Mouse (Mus musculus): ENCODE measurements around the gene Exo5. TPM values are rescaled to one million over a fixed set of nuclear protein-coding genes. Genes with fewer than 3 reads are reported as not detected.

Gene Exo5
- polyA plus RNA-seq, 1 experiment from 2014 or later: 38.3 TPM

GRCm38 (mm10) chr4:120882002-120882625 is 42.7 kb downstream of the Exo5 start:
- Histone ChIP-seq H3K9ac (no peak overlapping the region; the same call in 1 of the 2 replicates), H3K27me3 (no peaks in the 10 kb centered on the region), H3K4me1 (peaks cover 46% of the 10 kb centered on the region), H3K27ac (0 out of 2 replicates have a peak overlapping the region, but pooled peaks have one; percentile 31), H3K9me3 (no peaks in the 10 kb centered on the region), H3K36me3 (replicated peaks) (no peaks in the 10 kb centered on the region), H3K4me3 (replicated peaks) (no peak overlapping the region), H3K4me2 (0 out of 2 replicates have a peak overlapping the region, but pooled peaks have one; percentile 5)
- 29% methylated on average over 5 of the region's 5 CpGs for WGBS
- peak; percentile 93 for ATAC-seq (ENCODE audit: low FRiP score)

- WGBS: 56% methylated on average over 6 of the region's 6 CpGs
- no peak overlapping the region for H3K4me2 ChIP-seq
- ATAC-seq (ENCODE audit: low FRiP score): no peak
- H3K9me3 ChIP-seq: no peaks in the 10 kb centered on the region
- peaks cover 42% of the 10 kb centered on the region for H3K4me1 ChIP-seq
- no peak overlapping the region for H3K27ac ChIP-seq
- no peak overlapping the region for H3K9ac ChIP-seq
- H3K27me3 ChIP-seq: no peaks in the 10 kb centered on the region
- no peaks in the 10 kb centered on the region for H3K36me3 ChIP-seq (replicated peaks)
- no peak overlapping the region for H3K4me3 ChIP-seq (replicated peaks)
These were observed 43.9 kb downstream of the Exo5 start for GRCm38 (mm10) chr4:120880731-120881432.

- Histone ChIP-seq H3K4me1 (peaks cover 33% of the 10 kb centered on the region), H3K27me3 (no peaks in the 10 kb centered on the region), H3K4me2 (no peak overlapping the region), H3K9me3 (no peaks in the 10 kb centered on the region), H3K27ac (no peak overlapping the region), H3K9ac (no peak overlapping the region), H3K36me3 (replicated peaks) (no peaks in the 10 kb centered on the region), H3K4me3 (replicated peaks) (no peak overlapping the region)
- ATAC-seq (ENCODE audit: low FRiP score): no peak
- 67% methylated on average over 4 of the region's 4 CpGs for WGBS
These were observed 45.4 kb downstream of the Exo5 start for GRCm38 (mm10) chr4:120879386-120879785.

- Histone ChIP-seq H3K9ac (no peak overlapping the region), H3K4me1 (peaks cover 33% of the 10 kb centered on the region), H3K4me2 (no peak overlapping the region), H3K27me3 (no peaks in the 10 kb centered on the region), H3K36me3 (replicated peaks) (no peaks in the 10 kb centered on the region), H3K9me3 (no peaks in the 10 kb centered on the region), H3K4me3 (replicated peaks) (no peak overlapping the region), H3K27ac (no peak overlapping the region)
- ATAC-seq (ENCODE audit: low FRiP score): no peak
- 69% methylated on average over 3 of the region's 3 CpGs for WGBS
These were observed 46.1 kb downstream of the Exo5 start for GRCm38 (mm10) chr4:120878728-120879127.

- ATAC-seq (ENCODE audit: low FRiP score): no peak
- Histone ChIP-seq H3K4me3 (replicated peaks) (no peak overlapping the region), H3K9ac (no peak overlapping the region), H3K27ac (no peak overlapping the region), H3K27me3 (no peaks in the 10 kb centered on the region), H3K9me3 (no peaks in the 10 kb centered on the region), H3K36me3 (replicated peaks) (no peaks in the 10 kb centered on the region), H3K4me2 (no peak overlapping the region), H3K4me1 (peaks cover 9% of the 10 kb centered on the region)
- WGBS: 79% methylated on average over 3 of the region's 3 CpGs
These were observed 48.9 kb downstream of the Exo5 start for GRCm38 (mm10) chr4:120875961-120876360.

Small RNAs within 50 kb of the gene (microRNA-seq; reads per million reads assigned to microRNA genes)
- not detected for gene Mir7015

Other genes starting within 250 kb of the Exo5 start
- gene Kcnq4, start 176.4 kb downstream of the Exo5 start, polyA plus RNA-seq (2016; fragmentation: Nextera tagmentation; extraction: Ambion mirVana): 3.1 and 3.5 TPM in 2 replicates
- gene Nfyc, start 93.4 kb downstream of the Exo5 start, polyA plus RNA-seq (2016; fragmentation: Nextera tagmentation; extraction: Ambion mirVana): 110 and 117 TPM in 2 replicates
- 6.2 and 7.3 TPM in 2 replicates for gene Rims3, start 70.2 kb downstream of the Exo5 start, polyA plus RNA-seq (2016; fragmentation: Nextera tagmentation; extraction: Ambion mirVana)
- 9.5 and 9.6 TPM in 2 replicates for gene Zfp69, start 26.7 kb upstream of the Exo5 start, polyA plus RNA-seq (2016; fragmentation: Nextera tagmentation; extraction: Ambion mirVana)
- 28.2 and 29.1 TPM in 2 replicates for gene Smap2, start 92.2 kb upstream of the Exo5 start, polyA plus RNA-seq (2016; fragmentation: Nextera tagmentation; extraction: Ambion mirVana)
- 5.6 and 7.9 TPM in 2 replicates for gene Col9a2, start 114.4 kb upstream of the Exo5 start, polyA plus RNA-seq (2016; fragmentation: Nextera tagmentation; extraction: Ambion mirVana)
- 33.3 and 35.0 TPM in 2 replicates for gene Zmpste24, start 173.2 kb upstream of the Exo5 start, polyA plus RNA-seq (2016; fragmentation: Nextera tagmentation; extraction: Ambion mirVana)
- not detected in 2 replicates for gene Tmco2, start 184.2 kb upstream of the Exo5 start, polyA plus RNA-seq (2016; fragmentation: Nextera tagmentation; extraction: Ambion mirVana)